Mouse (Mus musculus) megakaryocyte, adult 5-6 weeks (primary cell): ENCODE measurements around the gene Prm1. TPM values are rescaled to one million over a fixed set of nuclear protein-coding genes. Genes with fewer than 3 reads are reported as not detected.
"Not testable (repeated sequence)": the region's sequence is repeated elsewhere in the genome, so short reads cannot be mapped to it uniquely, and the experiment has no call there.

ENCODE experiments used
- ATAC-seq: 2 replicates; pipeline ENCODE4 v1.8.0; 2016; ENCODE audit warnings: mild to moderate bottlenecking, inconsistent platforms; ENCODE audit not compliant: poor library complexity, severe bottlenecking
- total RNA-seq, 2 experiments: library from RNA; stranded (forward) in 1 of 2; stranded (reverse) in 1 of 2; fragments of 153-499, 151-499 nt in 1 of 2; fragments of 221-1000, 200-1000 nt in 1 of 2; gene quantifications; 2 replicates each; pipeline versions ENCODE4 v1.2.3 to v1.2.4; 2015 to 2017

The Prm1 gene
- total RNA-seq, 2 experiments from 2014 or later = not detected

DNA sequence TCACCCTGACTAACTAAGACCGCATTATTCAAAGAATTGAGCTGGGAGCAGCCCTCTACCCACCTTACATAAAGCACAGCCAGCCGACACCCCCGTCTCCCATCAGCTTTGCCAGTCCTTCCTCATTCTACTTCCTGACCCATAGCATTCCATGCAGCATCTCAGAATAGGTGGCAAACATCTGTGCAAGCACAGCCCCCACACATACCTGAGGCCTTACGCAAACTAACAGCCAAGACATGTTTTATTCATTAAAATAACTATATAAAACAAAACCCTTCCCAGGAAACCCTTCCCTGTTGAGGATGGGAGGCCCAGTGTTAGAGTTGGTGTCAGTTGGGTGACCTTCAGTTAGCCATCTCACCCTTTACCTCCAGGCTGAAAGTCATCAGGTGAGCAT is 20.2 kb upstream of the Prm1 start:
- ATAC-seq = no peak

DNA sequence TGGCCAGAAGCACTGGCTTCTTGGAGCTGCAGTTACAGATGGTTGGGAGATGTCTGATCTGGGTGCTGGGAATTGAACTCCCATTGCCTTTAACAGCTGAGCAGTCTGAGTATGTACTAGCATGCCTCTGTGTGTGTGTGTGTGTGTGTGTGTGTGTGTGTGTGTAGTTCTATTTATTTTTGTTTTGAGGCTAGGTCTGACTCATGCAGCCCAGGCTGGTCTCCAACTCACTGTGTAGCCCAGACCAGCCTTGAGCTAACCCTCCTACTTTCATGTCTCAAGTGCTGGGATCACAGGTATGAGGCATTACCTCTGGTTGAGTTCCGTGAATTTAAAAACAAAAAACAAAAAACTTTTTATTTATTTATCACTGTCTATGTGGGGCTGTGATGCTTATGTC is 18.9 kb upstream of the Prm1 start:
- ATAC-seq = no peak

DNA sequence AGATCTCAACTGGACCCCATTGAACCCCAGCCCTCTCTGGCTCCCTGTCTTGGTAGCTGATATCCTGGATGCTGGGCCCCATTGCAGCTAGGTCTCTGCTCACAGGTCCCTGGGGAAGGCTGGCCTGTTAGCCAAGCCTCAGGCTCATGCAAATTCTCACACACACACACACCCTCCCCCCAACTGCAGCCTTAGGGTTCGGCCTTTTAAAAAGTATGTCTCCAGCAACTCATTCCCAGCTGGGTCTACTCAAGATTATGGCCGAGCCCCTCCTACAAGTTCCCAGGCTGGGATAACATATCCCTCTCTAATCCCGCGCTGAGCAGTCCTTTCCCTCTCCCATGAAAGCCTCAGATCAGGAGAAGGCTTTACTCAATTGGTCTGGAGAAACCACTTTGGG is 15.7 kb upstream of the Prm1 start:
- ATAC-seq = no peak

DNA sequence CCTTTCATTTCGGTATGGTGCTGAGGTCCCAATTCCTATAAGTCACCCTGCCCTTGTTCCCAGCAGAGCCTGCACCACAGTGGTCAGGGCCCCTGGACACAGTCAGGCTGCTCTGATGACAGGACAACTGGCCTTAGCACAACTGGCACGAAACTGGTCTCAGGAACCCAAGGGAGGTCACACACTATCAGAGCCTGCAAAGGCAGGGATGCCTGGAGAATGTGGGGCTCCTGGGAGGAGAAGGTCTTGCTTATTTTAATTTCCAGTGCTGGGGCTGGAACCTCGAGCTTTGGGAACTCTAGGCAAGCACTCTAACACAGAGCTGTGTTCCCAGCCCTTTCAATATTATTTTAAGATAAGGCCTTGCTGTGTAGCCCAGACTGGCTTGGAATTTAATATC is 14.3 kb upstream of the Prm1 start:
- no peak for ATAC-seq

DNA sequence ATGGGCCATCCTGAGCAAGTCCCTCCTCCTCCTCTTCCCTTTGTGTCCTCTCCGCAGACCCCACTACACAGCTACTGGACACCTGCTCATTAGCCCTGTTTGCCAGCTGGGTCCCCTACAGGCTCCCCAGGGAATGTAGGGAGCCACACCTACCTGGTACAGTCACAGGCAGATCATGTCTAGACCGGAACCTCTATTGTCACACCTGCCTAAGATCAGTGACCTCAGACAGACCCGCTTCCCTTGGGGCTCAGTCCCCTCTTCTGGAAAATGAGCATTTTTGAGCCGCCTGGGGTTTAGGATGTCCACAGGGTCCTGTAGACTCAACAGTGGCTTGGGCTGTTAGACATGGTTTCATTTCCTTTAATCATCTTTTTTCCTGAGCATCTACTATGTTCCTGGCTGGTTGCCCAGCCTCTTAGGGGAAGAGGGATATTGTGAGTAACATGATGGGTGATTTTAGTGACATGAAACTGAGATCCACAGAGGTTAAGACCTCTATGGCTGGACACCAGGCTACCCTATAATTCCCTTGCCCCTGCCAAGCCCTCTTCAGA is 13.0 kb upstream of the Prm1 start:
- ATAC-seq = peak; percentile 71

DNA sequence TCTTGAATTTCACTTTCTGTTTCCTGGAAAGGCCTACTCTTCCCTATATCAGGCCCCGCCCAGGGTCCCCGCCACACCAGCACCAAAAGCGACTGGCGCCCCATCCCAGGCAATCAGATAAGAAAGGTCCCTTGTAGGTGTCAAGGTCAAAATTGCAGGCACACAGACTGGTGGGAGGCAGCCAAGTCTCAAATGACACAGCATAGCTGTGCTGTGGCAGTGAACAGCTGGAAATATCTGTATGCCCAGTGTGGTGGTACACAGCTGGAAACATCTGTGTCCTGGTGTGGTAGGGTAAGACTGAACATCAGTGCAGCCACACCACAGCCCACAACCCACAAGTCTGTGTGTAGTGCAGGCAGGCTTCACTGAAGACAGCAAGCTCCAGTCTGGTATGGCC is 9.2 kb upstream of the Prm1 start:
- no peak for ATAC-seq

DNA sequence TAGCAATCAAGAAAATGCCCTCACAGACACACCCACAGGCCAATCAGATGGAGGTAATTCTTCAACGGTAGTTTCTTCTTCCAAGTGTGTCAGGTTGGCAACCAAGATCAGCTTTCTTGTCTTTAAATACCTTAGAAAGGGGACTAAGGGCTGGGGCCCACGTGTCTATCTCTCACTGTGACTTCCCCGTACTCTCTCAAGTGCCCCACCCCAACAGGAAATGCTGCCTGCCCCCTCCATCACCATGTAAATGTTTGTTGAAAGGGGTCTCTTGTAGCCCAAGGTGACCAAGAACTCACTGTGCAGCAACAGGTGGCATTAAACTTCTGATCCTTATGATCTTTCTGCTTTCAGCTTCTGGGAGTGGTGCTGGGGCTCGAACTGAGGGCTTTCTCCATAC is 8.1 kb upstream of the Prm1 start:
- ATAC-seq = no peak

DNA sequence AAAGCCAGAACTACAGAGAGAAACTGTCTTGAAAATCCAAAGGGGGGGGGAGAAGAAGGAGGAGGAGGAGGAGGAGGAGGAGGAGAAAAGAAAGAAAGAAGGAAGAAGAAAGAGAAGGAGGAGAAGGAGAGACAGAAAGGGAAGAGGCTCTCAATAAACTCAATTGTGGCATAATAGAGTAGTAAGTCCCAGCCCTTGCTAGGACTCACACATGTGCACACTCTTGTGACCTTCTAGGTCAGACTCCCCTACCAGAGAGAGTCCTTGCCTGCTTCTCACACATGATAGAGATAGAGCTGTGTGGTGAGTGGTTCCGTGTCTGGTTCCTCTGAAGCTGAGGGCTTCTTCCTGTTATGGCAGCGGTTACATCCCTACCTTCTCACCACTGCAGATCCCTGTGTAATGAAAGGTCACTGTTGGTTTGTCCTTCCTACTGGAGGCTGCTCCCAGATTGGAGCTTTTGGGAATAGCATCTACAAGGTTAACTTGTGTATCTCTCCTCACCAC is 7.3 kb upstream of the Prm1 start, which contains the start of gene Gm11172:
Gene Gm11172, plus strand, starts transcription at position 51 of the 507 bp plus-strand sequence.
- ATAC-seq = peak; percentile 35; the same call in 1 of the 2 replicates

DNA sequence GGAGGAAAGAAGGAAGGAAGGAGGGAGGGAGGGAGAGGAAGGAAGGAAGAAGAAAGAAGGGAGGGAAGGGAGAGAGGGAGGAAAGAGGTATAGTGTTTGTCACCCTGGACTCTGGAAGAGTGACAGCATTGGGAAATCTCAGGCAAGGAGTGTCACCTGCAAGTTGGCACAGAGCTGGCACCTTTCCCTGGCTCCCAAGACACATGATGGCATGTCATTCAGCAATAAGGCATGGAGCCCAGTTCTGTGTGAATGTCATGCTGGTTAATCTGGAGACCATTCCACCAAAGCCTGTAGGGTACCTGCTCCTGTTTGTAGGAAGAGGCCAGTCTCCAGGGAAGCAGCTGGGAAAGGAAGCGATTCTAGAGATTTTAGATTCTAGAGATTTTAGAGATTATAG is 4.7 kb upstream of the Prm1 start:
- ATAC-seq = no peak

DNA sequence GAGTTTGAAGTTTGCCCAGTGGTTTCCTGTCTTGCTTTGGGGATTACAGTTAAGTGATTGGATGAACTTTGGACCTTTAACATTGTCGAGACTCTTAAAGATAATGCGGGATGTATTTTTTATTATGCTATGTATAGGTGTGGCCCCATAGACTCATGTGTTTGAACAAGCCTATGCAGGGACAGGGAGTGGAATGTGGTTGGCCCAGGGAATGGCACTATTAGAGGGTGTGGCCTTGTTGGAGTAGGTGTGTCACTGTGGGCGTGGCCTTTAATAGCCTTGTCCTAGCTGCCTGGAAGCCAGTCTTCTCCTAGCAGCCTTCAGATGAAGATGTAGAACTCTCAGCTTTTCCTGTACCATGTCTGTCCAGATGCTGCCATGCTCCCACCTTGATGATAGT is 3.2 kb downstream of the Prm1 start:
- not testable (repeated sequence) for ATAC-seq

DNA sequence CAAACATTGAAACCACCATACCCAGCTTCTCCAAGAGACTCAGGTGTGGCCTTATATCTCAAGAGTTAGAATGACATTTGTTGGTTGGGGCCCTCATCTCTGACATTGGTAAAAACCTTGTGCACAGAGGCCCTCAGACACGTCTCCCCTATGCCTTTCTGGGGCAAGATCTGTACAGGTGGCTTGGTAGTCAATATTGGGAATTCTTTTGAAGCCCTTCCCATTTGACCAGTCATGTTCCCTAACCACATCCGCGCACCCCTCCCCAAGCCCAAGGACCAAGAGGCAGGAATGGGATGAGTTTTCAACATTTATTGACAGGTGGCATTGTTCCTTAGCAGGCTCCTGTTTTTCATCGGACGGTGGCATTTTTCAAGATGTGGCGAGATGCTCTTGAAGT is 9.6 kb downstream of the Prm1 start, which contains the start of gene Prm2:
Gene Prm2, minus strand, starts transcription at position 101 of the 400 bp plus-strand sequence.
- ATAC-seq = no peak

DNA sequence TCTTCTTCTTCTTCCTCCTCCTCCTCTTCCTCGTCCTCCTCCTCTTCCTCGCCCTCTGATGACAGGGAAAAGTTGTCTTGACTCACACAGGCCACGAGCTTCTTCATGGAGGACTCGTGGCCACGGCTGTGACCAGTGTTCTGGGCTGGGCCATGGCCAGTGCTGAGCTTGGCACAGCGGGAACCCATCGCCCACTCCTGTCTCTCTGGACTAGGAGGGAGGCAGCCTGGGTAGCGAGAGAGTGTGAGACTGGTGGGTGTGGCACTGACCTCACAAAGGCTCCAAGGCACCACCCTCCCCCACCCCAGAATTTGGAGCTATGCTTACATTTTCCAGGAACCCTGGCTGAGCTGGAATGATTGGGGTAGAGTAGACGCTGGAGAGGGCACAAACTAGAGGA is 14.9 kb downstream of the Prm1 start, which contains the start of gene Prm3:
Gene Prm3, minus strand, starts transcription at position 213 of the 400 bp plus-strand sequence.
- no peak for ATAC-seq

DNA sequence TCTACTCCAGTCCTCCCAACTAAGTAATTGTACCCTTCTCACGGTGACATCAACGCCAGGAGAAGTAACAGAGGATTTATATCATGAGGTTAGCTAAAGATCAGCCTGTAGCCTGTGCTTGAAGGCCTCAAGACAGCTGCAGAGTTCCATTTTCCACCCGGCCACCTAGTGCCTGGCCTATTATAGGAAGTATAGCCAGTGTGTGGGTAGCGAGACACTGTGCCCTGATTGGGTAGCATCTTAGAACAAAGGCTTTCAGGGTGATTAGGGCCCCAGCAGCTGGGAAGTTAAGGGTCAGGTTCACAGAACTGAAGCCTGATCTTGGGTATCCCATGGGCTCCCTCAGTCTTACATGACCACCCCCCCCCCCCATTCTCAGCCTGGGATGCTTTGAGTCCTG is 16.8 kb downstream of the Prm1 start:
- no peak for ATAC-seq

DNA sequence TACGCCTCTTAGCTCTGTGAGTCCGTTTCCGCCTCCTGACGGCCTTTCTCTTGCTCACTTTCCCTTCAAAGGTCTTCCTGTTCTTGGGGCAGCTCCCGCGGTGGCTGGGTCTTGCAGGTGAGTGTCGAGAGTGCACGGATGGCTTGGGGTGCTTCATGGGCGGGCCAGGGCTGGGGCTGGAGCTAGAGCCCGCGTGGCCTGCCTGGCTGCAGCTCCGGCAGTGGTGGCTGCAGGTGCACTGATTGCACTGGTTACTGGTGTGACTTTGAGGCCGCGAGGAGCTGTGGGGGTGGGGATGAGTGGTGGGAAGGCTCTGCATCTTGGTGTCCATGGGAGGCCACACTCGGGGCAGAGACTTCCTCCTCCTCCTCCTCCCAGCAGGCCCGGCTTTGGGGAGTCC is 17.4 kb downstream of the Prm1 start, which contains the start of gene Tnp2:
Gene Tnp2, minus strand, starts transcription at position 390 of the 400 bp plus-strand sequence.
- ATAC-seq = no peak

DNA sequence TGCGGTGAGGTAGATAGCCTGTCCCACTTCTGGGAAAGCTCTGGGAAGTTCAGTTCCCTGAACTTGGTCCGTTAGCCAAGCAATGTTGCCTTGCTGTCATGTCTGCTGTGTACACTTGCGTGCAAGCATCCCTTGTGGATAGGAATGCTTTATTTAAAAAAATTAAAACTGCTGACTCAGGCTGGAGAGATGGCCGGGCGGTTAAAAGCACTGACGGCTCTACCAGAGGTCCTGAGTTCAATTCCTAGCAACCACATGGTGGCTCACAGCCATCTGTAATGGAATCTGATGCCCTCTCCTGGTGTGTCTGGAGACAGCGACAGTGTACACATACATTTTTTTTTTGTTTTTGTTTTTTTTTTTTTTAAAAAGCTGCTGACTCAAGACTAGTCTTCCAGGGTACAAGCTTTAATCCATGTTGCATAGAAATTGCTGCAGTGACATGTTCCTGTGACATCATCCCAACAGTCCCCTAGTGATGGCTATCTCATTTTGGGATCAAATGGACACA is 18.0 kb downstream of the Prm1 start:
- no peak for ATAC-seq

DNA sequence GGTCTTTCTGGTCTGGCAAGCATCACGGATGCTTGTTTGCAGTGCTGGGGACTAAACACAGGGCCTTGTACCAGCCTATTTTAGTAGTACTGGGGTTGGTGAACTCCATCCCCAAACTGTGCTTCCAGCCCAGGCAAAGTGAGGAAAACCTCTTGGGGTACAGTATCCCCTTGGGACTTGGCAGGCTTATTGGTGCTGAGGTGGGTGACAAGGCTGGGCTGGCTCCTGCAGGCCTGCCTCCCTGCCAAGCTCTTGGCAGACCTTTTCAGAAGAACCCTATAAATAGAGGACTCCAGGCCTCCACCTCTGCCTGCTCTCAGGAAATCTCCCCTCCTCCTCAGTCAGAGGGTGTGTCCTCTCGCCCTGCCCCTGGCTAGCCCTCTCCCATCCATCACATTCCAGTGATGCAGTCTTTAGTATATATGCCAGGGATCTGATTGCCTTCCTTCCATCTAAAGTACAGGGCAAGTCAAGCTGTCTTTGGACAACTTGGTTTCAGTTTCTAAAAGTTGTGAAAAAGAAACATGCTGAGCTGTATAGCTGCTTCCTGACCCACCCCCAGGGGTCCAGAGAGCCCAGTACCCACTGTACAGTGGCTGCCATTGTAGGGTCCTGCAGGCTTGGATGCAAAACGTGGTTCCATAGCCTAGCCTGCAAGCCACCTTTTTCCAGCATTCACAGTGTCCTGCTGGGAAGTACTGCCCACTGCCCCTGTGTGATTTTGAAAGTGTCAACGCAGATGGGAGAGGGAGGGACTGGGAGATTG is 18.7 kb downstream of the Prm1 start:
- ATAC-seq = no peak

DNA sequence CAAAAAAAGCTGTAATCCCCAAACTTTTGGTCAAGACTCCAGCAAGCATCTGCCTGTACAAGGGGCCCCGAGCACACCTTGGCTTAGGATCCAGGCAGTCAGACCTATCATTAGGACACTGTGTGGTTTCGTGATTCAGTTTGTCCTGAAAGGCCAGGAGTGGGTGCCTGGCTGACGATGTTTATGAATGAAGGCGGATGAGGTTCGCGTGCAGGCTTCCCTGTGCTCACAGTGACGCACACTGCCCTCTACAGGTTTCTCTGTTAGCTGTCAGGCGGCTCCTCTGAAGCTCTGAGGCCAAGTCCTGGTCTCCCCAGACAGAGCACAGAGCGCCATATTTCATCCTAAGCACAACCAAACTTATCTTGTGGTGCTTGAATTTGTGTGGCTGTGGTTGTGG is 19.4 kb downstream of the Prm1 start:
- peak; percentile 61 for ATAC-seq

DNA sequence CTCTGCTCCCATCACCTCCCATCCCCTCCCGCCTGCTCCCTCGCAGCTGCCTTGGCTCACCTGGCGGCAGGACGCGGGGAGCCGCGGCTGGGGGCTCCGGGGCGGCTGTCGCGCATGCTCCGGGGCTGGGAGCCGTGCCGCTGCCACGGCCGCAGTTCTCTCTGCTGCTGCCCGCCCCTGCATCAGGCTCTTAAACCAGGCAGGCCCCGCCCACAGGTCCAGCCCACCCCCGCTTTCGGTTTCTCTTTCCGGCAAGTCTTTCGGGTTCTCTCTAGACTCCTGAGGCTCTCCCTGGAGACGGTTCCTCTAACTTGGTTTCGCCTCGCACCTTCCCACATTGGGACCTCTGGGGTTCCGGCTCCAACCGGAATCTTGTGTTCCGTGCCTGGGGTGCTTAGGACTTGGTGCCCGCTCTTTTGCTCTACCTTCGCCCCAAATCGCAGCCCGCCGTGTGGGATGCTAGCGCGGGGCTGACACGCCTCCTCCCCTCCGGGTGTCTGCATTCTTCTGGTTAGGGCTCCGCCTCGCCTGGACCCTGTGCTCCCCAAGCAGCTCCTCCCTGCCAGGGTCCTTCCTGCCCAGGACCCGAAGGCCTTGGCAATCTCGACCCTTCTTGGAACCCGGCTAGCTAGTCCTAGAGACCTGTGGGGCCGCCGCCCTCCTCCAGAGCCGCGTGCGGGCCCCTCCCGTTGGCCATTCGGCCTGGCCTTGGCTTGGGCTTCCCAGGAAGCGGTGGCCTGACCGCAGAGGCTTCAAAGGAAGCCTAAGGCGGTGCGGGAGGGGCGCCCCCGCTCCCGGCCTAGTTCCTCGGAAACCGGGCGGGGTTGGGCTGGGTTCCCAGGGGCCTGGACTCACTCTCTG is 20.0 kb downstream of the Prm1 start, which contains the start of gene Socs1:
Gene Socs1, minus strand, starts transcription at position 166 of the 861 bp plus-strand sequence.
- peak; percentile 60 for ATAC-seq

DNA sequence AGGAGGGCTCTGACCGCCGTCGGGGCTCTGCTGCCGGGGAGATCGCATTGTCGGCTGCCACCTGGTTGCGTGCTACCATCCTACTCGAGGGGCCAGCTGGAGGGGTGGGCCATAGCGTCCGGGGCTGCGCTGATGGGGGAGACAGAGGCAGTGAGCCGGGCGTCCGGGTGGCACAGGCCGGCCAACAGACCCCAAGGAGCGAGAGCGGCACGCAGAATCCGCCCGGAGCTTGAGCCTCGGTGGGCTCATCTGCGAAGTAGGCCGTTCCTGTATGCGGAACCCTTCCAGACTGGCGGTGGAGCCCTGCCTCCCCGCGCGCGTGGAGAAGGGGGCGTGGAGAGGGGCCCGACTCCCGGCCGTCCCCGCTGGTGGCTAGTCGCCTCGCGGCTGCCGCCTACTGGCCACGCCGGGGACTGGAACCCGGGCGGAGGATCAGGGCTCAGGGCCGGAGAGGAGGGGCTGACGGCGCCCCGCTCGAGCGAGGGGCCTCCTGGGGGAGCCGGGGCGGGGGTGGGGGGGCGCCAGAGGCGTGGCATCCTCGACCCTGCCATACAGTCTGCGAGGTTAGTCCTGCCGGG is 20.8 kb downstream of the Prm1 start:
- peak; percentile 67 for ATAC-seq
